Mouse (Mus musculus) lung, adult 2 months (tissue): Measurements from ENCODE around the gene Fam168a. TPM values are rescaled to one million over a fixed set of nuclear protein-coding genes. Genes with fewer than 3 reads are reported as not detected.

Experiments
- DNase-seq: peaks from one replicate; pipeline ENCODE4 v3.0.0; 2022
- H3K4me1 ChIP-seq: fragments of 200-500 bp; 2 replicates; pipeline ENCODE4 v1.6.1; 2011; ENCODE audit warnings: low read length; ENCODE audit not compliant: control insufficient read depth, insufficient read depth
- H3K4me3 ChIP-seq: fragments of 200-500 bp; replicated peaks from 2 replicates; pipeline ENCODE3; 2011; ENCODE audit warnings: low read depth, mild to moderate bottlenecking, control low read depth, low read length; ENCODE audit errors: extremely low read depth
- CTCF ChIP-seq: fragments of 200-500 bp; IDR thresholded peaks from 2 replicates; pipeline ENCODE4 v1.5.1; 2011; ENCODE audit warnings: mild to moderate bottlenecking, low read length, control low read depth; ENCODE audit not compliant: insufficient read depth
- POLR2A ChIP-seq: fragments of 200-500 bp; IDR thresholded peaks from 2 replicates; pipeline ENCODE4 v1.6.1; 2011; ENCODE audit warnings: low read depth, mild to moderate bottlenecking, control low read depth, low read length, borderline replicate concordance; ENCODE audit errors: extremely low read depth
- WGBS: fragments of 180-500 bp; shearing (Covaris S2); methylation state at CpG from one replicate; pipeline ENCODE4 v1.1.7; 2018; 5-methylcytosine and 5-hydroxymethylcytosine counted together
- polyA plus RNA-seq: library from polyadenylated mRNA; depleted of rRNA; stranded (reverse); fragments of >200 nt; gene quantifications from 2 replicates; pipeline ENCODE4 v1.2.3, GENCODE M21; 2012

Gene Fam168a
- polyA plus RNA-seq, 1 experiment = 84.8 TPM

DNA sequence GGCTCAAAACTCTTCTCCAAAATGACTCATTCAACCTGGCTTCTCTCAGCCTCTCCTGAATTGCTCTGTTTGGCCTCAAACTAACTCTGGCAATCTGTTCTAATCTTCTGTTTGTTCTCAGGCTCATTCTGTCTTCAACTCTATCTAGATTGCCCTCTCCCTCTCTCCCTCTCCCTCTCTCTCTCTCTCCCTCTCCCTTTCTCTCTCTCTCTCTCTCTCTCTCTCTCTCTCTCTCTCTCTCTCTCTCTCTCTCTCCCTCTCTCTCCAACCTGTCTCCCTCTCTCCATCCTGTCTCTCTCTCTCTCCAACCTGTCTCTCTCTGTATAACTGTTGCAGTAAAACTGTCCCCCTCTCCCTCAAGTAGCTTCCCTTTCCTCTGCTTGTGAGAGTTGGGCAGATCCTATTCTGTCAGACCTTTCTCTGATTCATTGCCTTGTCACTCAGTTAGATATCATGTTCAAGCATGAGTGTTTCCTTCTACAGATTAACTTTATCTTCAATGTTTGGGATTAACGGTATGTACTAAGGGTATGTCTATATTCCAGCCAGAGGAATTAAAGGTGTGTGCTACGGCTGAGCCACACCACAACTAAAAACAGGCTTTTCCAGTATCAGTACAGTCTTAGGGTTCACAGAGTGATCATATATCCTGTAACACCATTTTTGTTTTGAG, 64.4 kb downstream of the Fam168a start:
- TF ChIP-seq POLR2A (no peak), CTCF (no peak)
- DNase-seq = no peak
- no peak overlapping the region for H3K4me3 ChIP-seq
- no peaks in the 10 kb centered on the region; the same call in 1 of the 2 replicates for H3K4me1 ChIP-seq
- WGBS = 93% methylated on average over 2 of the region's 2 CpGs

DNA sequence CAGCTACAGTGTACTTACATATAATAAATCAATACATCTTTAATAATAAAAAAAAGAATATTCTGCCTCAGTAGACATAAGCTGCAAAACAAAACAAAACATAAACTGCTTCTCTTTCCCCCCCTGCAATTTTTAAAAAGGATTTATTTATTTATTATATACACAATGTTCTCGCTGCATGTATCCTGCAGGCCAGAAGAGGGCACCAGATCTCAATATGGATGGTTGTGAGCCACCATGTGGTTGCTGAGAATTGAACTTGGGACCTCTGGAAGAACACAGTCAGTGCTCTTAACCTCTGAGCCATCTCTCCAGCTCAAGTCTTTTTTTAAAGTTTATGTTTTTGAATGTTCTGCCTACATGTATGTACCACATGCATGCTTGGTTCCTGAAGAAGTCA, 67.8 kb downstream of the Fam168a start:
- TF ChIP-seq CTCF (no peak), POLR2A (no peak)
- H3K4me3 ChIP-seq = no peak overlapping the region
- no peak for DNase-seq
- 97% methylated on average over 1 of the region's 1 CpGs for WGBS
- H3K4me1 ChIP-seq = no peaks in the 10 kb centered on the region; the same call in 1 of the 2 replicates

DNA sequence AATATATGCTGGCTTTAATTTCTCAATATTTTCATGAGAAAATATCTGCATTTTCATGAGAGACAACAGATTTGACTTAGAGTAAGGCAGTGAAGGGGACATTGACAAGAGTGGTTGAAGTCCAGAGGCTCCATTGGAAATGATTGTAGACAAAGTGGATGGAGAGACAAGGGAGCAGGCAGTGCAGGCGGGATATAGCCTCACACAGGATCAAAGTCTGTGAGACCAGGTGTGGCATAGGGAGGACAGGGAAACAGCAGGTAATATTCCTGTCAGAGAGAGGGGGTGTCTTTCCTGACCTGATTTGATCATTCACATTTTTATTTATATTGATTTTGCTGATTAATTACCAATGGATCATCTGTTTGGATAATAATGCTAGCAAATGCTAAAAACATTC, 69.4 kb downstream of the Fam168a start:
- TF ChIP-seq CTCF (no peak), POLR2A (no peak)
- no peak for DNase-seq
- WGBS = 88% methylated on average over 1 of the region's 1 CpGs
- Histone ChIP-seq H3K4me1 (no peaks in the 10 kb centered on the region), H3K4me3 (no peak overlapping the region)

DNA sequence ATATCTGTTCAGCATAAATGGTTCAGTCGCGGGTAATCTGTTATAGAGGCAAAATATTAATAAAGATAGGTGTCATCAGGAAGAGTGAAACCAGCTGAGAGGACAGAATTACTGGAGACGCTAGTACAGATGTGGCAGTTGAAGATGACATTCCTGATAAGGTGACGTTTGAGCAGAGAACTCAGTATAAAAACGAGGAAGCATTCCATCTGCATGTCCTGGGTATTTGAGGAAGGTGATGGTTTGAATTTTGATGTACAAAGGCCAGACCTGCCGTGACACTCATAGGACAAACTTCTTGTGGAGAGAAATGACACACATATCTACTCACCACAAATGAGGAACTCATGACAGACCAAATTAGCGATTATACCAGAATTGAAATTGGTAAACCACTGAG, 73.8 kb downstream of the Fam168a start:
- Histone ChIP-seq H3K4me3 (no peak overlapping the region), H3K4me1 (no peaks in the 10 kb centered on the region)
- DNase-seq = no peak
- TF ChIP-seq CTCF (no peak), POLR2A (no peak)
- 71% methylated on average over 7 of the region's 7 CpGs for WGBS

DNA sequence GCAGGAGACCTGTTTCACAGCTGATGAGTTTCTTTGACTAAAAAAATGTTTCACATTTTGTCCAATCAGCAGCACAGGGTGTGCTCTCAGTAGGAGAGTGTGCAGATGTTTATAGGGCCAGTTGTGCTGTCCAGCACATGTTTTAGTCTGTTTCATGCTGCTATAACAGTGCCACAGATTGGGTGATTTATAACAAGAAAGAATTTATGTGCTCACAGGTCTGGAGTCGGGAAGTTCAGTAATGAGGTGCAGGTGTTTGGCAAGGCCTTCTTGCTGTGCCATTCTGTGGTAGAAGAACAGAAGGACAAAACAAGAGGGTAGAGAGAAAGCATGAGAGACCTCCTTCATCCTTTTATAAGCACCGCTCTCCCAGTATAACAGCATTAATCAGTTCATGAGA, 78.2 kb downstream of the Fam168a start:
- Histone ChIP-seq H3K4me3 (no peak overlapping the region), H3K4me1 (no peaks in the 10 kb centered on the region; the same call in 1 of the 2 replicates)
- TF ChIP-seq CTCF (no peak), POLR2A (no peak)
- 78% methylated on average over 2 of the region's 2 CpGs for WGBS
- no peak for DNase-seq

DNA sequence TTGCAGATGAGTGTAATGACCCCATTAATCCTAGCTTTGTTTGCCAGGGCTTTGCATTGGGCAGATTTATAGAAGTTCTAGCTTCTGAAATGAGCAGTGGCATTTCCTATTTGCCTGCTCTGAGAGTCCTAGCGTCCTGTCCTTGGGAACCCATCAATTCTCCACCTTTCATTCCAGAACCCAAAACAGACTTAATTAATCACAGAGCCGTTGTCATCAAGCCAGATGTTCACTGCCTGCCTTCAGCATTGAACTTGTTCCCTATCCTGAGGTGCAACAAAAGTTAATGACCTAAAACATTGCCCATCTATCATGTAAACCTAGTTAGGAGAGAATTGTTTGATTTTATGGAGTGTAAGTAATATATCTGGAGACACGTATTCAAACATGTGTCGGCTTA, 79.0 kb downstream of the Fam168a start:
- TF ChIP-seq POLR2A = no peak
- TF ChIP-seq CTCF = no peak
- H3K4me3 ChIP-seq = no peak overlapping the region
- no peak for DNase-seq
- H3K4me1 ChIP-seq = no peaks in the 10 kb centered on the region; the same call in 1 of the 2 replicates
- WGBS = 68% methylated on average over 4 of the region's 4 CpGs

DNA sequence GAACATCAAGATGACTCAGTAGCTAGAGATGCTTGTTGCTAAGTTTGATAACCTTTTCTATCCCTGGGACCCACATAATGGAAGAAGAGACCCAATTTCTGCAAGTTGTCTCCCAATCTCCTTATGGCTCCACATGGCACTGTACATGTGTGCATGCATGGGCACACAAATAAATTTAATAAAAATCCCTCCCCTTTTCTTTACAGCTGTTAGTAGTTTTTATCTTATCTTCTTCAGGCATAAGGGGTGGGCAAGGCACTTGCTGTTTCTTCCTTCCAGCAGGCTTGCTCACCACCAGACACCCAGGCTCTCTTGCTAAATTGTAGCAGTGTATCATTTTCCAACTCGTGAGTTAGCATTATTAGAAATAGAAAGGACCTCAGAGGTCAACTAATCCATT, 79.6 kb downstream of the Fam168a start:
- DNase-seq = no peak
- Histone ChIP-seq H3K4me1 (no peaks in the 10 kb centered on the region; the same call in 1 of the 2 replicates), H3K4me3 (no peak overlapping the region)
- TF ChIP-seq POLR2A = no peak
- no peak for TF ChIP-seq CTCF
- WGBS = 56% methylated on average over 1 of the region's 1 CpGs

DNA sequence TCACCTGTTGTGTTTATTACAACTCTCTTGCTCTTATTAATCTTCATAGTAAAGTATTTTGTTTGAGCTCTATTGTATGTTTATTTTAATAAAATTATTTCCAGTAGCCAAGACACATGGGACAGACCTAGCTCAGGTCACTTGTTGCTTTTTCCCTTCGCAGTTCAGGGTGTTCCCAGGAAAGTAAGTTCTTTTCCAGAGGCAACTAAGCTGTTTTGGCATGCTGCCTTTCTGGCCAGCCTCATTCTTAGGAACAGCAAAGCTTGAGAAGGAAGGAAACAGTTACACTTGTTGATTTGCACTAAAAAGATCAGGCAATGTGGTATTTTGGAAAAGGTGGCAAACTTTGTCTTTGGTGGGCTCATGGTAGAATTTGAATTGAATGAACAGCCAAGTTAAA, 81.9 kb downstream of the Fam168a start:
- TF ChIP-seq CTCF (no peak), POLR2A (no peak)
- Histone ChIP-seq H3K4me3 (no peak overlapping the region), H3K4me1 (no peaks in the 10 kb centered on the region; the same call in 1 of the 2 replicates)
- 28% methylated on average over 1 of the region's 1 CpGs for WGBS
- no peak for DNase-seq

DNA sequence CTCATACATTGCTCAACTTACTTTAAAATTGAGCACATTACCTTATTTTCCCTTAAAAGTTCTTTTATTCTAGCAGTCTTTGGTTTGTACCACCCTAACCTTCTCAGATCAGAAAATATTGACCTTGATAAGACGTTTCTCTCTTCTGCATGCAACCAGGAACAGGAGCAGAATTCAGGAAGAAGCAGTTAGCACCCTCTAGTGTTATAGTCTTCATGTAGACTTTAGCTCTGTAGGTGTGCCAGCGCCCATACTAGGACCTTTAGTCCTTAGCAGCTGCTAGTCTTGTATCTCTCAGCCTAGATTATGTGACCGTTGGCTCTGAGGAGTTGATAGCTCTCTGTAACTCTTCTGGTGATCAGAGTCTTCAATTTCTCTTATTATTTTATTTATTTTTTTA, 92.4 kb downstream of the Fam168a start:
- DNase-seq = no peak
- WGBS = 32% methylated on average over 3 of the region's 3 CpGs
- H3K4me1 ChIP-seq = no peaks in the 10 kb centered on the region
- H3K4me3 ChIP-seq = no peak overlapping the region
- TF ChIP-seq CTCF = no peak
- TF ChIP-seq POLR2A = no peak

DNA sequence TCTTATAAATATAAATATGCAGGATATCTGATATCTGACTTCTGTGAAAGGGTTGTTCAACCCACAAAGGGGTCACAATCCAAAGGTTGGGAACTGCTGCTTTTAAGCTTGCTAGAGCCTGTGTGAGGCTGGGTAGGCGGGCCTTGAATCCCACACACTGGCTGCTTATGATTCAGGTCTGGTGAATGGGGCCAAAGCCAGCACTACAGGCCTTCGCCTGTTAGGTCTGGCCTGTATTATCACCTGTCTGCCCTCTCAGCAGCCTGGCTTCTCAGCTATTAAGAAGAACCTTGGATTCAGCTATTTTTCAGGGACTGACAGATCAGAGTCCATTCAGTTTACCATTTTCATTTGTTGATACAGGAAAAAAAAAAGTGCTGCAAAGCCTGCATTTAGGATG, 99.0 kb downstream of the Fam168a start:
- DNase-seq = no peak
- TF ChIP-seq CTCF (no peak), POLR2A (no peak)
- no peaks in the 10 kb centered on the region for H3K4me1 ChIP-seq
- H3K4me3 ChIP-seq = no peak overlapping the region
- 91% methylated on average over 2 of the region's 2 CpGs for WGBS

DNA sequence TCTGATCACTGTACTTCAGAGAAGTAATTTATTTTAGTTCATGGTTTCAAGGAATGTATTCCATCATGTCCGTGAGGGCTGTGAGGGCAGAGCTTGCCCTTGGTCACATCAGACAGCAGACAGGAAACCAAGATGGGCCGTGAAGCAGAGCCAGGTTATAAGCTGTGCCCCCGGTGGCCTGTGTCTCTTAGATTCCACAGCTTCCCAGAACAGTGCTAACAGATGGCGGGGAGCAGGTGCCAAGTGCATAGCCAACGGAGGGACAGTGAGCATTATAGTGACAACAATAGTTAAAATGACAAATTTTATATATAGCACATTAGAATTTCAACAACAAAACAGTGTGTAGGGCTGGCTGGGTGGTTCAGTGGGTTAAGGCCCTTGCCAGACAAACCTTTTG, 105.5 kb downstream of the Fam168a start:
- TF ChIP-seq CTCF (no peak), POLR2A (no peak)
- no peak for DNase-seq
- no peak overlapping the region for H3K4me3 ChIP-seq
- H3K4me1 ChIP-seq = no peaks in the 10 kb centered on the region
- 73% methylated on average over 5 of the region's 5 CpGs for WGBS

DNA sequence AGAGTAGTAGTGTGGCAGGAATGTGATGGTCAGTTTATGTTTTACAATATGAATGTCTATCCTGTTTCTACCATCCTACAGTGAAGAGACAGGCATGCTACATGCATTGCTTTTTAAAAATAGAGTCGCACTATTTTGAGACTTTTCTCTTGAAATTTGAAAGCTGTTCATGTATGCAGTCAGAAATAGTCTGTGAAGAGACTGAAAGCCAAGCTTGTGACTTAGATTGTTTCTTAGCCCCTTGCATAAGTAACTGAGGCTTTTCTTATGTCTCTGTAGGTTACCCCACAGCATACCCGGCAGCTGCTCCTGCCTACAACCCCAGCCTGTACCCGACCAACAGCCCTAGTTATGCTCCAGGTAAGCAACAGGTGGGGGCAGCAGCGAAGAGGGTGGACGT, 106.2 kb downstream of the Fam168a start:
- no peak for TF ChIP-seq POLR2A
- TF ChIP-seq CTCF = no peak
- WGBS = 89% methylated on average over 5 of the region's 5 CpGs
- no peak overlapping the region for H3K4me3 ChIP-seq
- DNase-seq = no peak
- H3K4me1 ChIP-seq = no peaks in the 10 kb centered on the region
